Mouse (Mus musculus) liver, embryonic 12.5 days (tissue): ENCODE results near the gene Calm3. TPM values are rescaled to one million over a fixed set of nuclear protein-coding genes. Genes with fewer than 3 reads are reported as not detected.

Experiments
- ATAC-seq: fragments of 200-750 bp; cut with Nextera tagmentation; 2 replicates; pipeline ENCODE4 v1.8.0; 2017; ENCODE audit warnings: moderate number of reproducible peaks, mild to moderate bottlenecking, moderate library complexity
- H3K27ac ChIP-seq: fragments of 300-500 bp; sonication (generic); 2 replicates; pipeline ENCODE4 v1.5.1; 2016; ENCODE audit warnings: mild to moderate bottlenecking
- H3K27me3 ChIP-seq: fragments of 300-500 bp; sonication (generic); replicated peaks from 2 replicates; pipeline ENCODE4 v1.6.1; 2016; ENCODE audit warnings: mild to moderate bottlenecking, moderate library complexity
- H3K36me3 ChIP-seq: fragments of 300-500 bp; sonication (generic); 2 replicates; pipeline ENCODE4 v1.6.1; 2016; ENCODE audit warnings: mild to moderate bottlenecking, moderate library complexity
- H3K4me1 ChIP-seq: fragments of 300-500 bp; sonication (generic); 2 replicates; pipeline ENCODE4 v1.6.1; 2016
- H3K4me2 ChIP-seq: fragments of 300-500 bp; sonication (generic); 2 replicates; pipeline ENCODE4 v1.6.1; 2016; ENCODE audit warnings: mild to moderate bottlenecking, moderate library complexity
- H3K4me3 ChIP-seq: fragments of 300-500 bp; sonication (generic); 2 replicates; pipeline ENCODE4 v1.5.1; 2016; ENCODE audit warnings: mild to moderate bottlenecking, moderate library complexity
- H3K9ac ChIP-seq: fragments of 300-500 bp; sonication (generic); 2 replicates; pipeline ENCODE4 v1.6.1; 2016; ENCODE audit warnings: mild to moderate bottlenecking, moderate library complexity
- H3K9me3 ChIP-seq: fragments of 300-500 bp; sonication (generic); replicated peaks from 2 replicates; pipeline ENCODE4 v1.6.1; 2016; ENCODE audit warnings: mild to moderate bottlenecking, moderate library complexity
- WGBS: fragments of 180-500 bp; shearing (Covaris S2); methylation state at CpG from one replicate; pipeline ENCODE4 v1.1.7; 2016; ENCODE audit not compliant: insufficient replicate concordance; 5-methylcytosine and 5-hydroxymethylcytosine counted together
- polyA plus RNA-seq: library from polyadenylated mRNA; unstranded; fragments of >200 nt; fragmentation: Nextera tagmentation; extraction: Ambion mirVana; gene quantifications from 2 replicates; pipeline ENCODE4 v1.2.1, GENCODE M21; 2016

Gene Calm3
- polyA plus RNA-seq, 1 experiment from 2014 or later, result 91.2 TPM

GRCm38 (mm10) chr7:16932704-16933577 lies 9.0 kb upstream of the Calm3 start:
- Histone ChIP-seq H3K36me3 (no peaks in the 10 kb centered on the region), H3K4me3 (no peak overlapping the region), H3K9ac (no peak overlapping the region), H3K9me3 (no peaks in the 10 kb centered on the region), H3K4me1 (no peaks in the 10 kb centered on the region), H3K27ac (no peak overlapping the region), H3K4me2 (no peak overlapping the region), H3K27me3 (peaks cover 12% of the 10 kb centered on the region)
- 35% methylated on average over 14 of the region's 14 CpGs for WGBS
- no peak for ATAC-seq

- WGBS, result 18% methylated on average over 14 of the region's 14 CpGs
- no peak overlapping the region for H3K27ac ChIP-seq
- peak; percentile 51 for ATAC-seq
- no peak overlapping the region for H3K4me3 ChIP-seq
- no peaks in the 10 kb centered on the region for H3K4me1 ChIP-seq
- H3K36me3 ChIP-seq, result no peaks in the 10 kb centered on the region
- H3K9me3 ChIP-seq, result no peaks in the 10 kb centered on the region
- peaks cover 12% of the 10 kb centered on the region for H3K27me3 ChIP-seq
- no peak overlapping the region for H3K4me2 ChIP-seq
- H3K9ac ChIP-seq, result no peak overlapping the region
These were observed 8.2 kb upstream of the Calm3 start for GRCm38 (mm10) chr7:16931968-16932627.

- Histone ChIP-seq H3K27ac (no peak overlapping the region), H3K27me3 (peaks cover 8% of the 10 kb centered on the region), H3K4me3 (no peak overlapping the region), H3K4me1 (no peaks in the 10 kb centered on the region), H3K4me2 (no peak overlapping the region), H3K9ac (no peak overlapping the region), H3K36me3 (no peaks in the 10 kb centered on the region), H3K9me3 (no peaks in the 10 kb centered on the region)
- WGBS, result 2% methylated on average over 1 of the region's 1 CpGs
- no peak for ATAC-seq
These were observed 6.9 kb upstream of the Calm3 start for GRCm38 (mm10) chr7:16930850-16931249.

- Histone ChIP-seq H3K27ac (no peak overlapping the region), H3K27me3 (no peaks in the 10 kb centered on the region), H3K9ac (no peak overlapping the region), H3K4me2 (no peak overlapping the region), H3K4me3 (no peak overlapping the region), H3K4me1 (peaks cover 5% of the 10 kb centered on the region), H3K9me3 (no peaks in the 10 kb centered on the region), H3K36me3 (no peaks in the 10 kb centered on the region)
- ATAC-seq, result no peak
- 50% methylated on average over 2 of the region's 2 CpGs for WGBS
These were observed 4.4 kb upstream of the Calm3 start for GRCm38 (mm10) chr7:16928341-16928740.

- no peak for ATAC-seq
- no peaks in the 10 kb centered on the region for H3K9me3 ChIP-seq
- WGBS, result under 1% methylated on average over 55 of the region's 57 CpGs
These were observed 454 bp downstream of the Calm3 start for GRCm38 (mm10) chr7:16923283-16924036.

GRCm38 (mm10) chr7:16922360-16922973 lies 1.4 kb downstream of the Calm3 start:
- peaks cover 53% of the 10 kb centered on the region for H3K4me1 ChIP-seq
- WGBS, result 35% methylated on average over 10 of the region's 10 CpGs
- no peaks in the 10 kb centered on the region for H3K9me3 ChIP-seq
- peak overlapping the region; percentile 95 for H3K4me3 ChIP-seq
- no peaks in the 10 kb centered on the region for H3K27me3 ChIP-seq
- H3K36me3 ChIP-seq, result peaks cover 45% of the 10 kb centered on the region
- peak overlapping the region; percentile 96 for H3K27ac ChIP-seq
- ATAC-seq, result no peak
- H3K9ac ChIP-seq, result peak overlapping the region; percentile 98
- peak overlapping the region; percentile 98 for H3K4me2 ChIP-seq

More at GRCm38 (mm10) chr7:16923283-16924036, 454 bp downstream of the Calm3 start:
- H3K27ac ChIP-seq, result peak overlapping the region; percentile 96
- H3K9ac ChIP-seq, result peak overlapping the region; percentile 98
- peak overlapping the region; percentile 95 for H3K4me3 ChIP-seq
- H3K4me1 ChIP-seq, result peaks cover 53% of the 10 kb centered on the region
- peak overlapping the region; percentile 98 for H3K4me2 ChIP-seq
- H3K27me3 ChIP-seq, result no peaks in the 10 kb centered on the region
- peaks cover 35% of the 10 kb centered on the region for H3K36me3 ChIP-seq

GRCm38 (mm10) chr7:16921881-16922335 lies 2.0 kb downstream of the Calm3 start:
- Histone ChIP-seq H3K36me3 (peaks cover 51% of the 10 kb centered on the region), H3K4me1 (peaks cover 53% of the 10 kb centered on the region), H3K27me3 (no peaks in the 10 kb centered on the region), H3K9ac (peak overlapping the region; percentile 98), H3K27ac (peak overlapping the region; percentile 96), H3K9me3 (no peaks in the 10 kb centered on the region), H3K4me2 (peak overlapping the region; percentile 98), H3K4me3 (peak overlapping the region; percentile 95)
- 25% methylated on average over 6 of the region's 6 CpGs for WGBS
- no peak for ATAC-seq

- Histone ChIP-seq H3K9me3 (no peaks in the 10 kb centered on the region), H3K4me2 (peak overlapping the region; percentile 98), H3K4me3 (peak overlapping the region; percentile 95; the same call in 1 of the 2 replicates), H3K4me1 (peaks cover 53% of the 10 kb centered on the region), H3K9ac (peak overlapping the region; percentile 98), H3K27ac (peak overlapping the region; percentile 96), H3K27me3 (no peaks in the 10 kb centered on the region), H3K36me3 (peaks cover 59% of the 10 kb centered on the region)
- 71% methylated on average over 21 of the region's 21 CpGs for WGBS
- ATAC-seq, result no peak
These were observed 2.8 kb downstream of the Calm3 start for GRCm38 (mm10) chr7:16920818-16921791.

- Histone ChIP-seq H3K27me3 (no peaks in the 10 kb centered on the region), H3K9ac (no peak overlapping the region), H3K27ac (no peak overlapping the region), H3K9me3 (no peaks in the 10 kb centered on the region), H3K36me3 (peaks cover 67% of the 10 kb centered on the region), H3K4me1 (peaks cover 53% of the 10 kb centered on the region), H3K4me3 (no peak overlapping the region), H3K4me2 (peak overlapping the region; percentile 20; the same call in 1 of the 2 replicates)
- WGBS, result 86% methylated on average over 7 of the region's 7 CpGs
- no peak for ATAC-seq
These were observed 3.7 kb downstream of the Calm3 start for GRCm38 (mm10) chr7:16920150-16920579.

- peaks cover 73% of the 10 kb centered on the region for H3K36me3 ChIP-seq
- H3K27ac ChIP-seq, result 0 out of 2 replicates have a peak overlapping the region, but pooled peaks have one; percentile 17
- peak overlapping the region; percentile 20 for H3K4me2 ChIP-seq
- no peaks in the 10 kb centered on the region for H3K27me3 ChIP-seq
- H3K4me1 ChIP-seq, result peaks cover 48% of the 10 kb centered on the region
- H3K9ac ChIP-seq, result no peak overlapping the region
- WGBS, result 59% methylated on average over 13 of the region's 13 CpGs
- H3K4me3 ChIP-seq, result no peak overlapping the region
- ATAC-seq, result no peak; the same call in 1 of the 2 replicates
- no peaks in the 10 kb centered on the region for H3K9me3 ChIP-seq
These were observed 4.3 kb downstream of the Calm3 start for GRCm38 (mm10) chr7:16919395-16920149.
